In the genomic region with DNA sequence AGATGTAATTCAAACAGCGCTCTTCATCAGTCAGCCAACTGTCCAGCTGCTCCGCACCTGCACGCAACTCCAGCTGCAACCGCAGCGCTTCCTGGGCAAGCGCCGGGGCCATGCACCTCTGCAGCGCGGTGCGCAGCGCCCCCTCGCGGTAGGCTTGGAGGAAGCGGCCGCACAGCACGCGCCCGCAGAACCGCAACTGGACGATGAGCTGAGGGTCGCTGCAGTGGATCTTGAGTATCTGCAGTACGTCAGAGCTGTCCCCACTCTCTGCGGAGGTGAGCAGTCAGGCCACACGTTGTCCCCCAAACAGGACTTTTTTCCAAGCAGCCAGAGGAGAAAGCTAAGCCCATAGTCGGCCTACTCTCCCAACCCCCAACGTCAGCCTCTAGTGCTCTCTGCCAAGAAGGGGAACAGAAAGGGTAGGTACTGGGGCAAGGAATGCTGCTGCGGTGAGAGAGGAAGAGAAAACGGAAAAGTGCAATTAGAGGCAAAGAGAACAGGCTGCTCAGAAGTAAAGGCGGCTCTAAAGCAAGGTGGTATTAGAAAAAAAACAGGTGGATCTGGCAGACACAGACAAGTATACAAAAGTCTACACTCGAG, we compare ENCODE assay signal across 8 mouse cellular contexts. TPM values are rescaled to one million over a fixed set of nuclear protein-coding genes. Genes with fewer than 3 reads are reported as not detected.
DNase-seq lines count a peak whose midpoint lies in the region; ATAC-seq and TF ChIP-seq lines count a peak whose summit lies in the region.

No protein-coding gene starts in this region.

- peak; percentile 83 to 88 for DNase-seq in B cell, adult 2 months
- peak; percentile 85 for DNase-seq in adrenal gland, postnatal 25 days
- peak; percentile 88 for DNase-seq in liver, postnatal 0 days
- DNase-seq in stomach, postnatal 0 days (ENCODE audit: low spot score): peak; percentile 82

- H3K36me3 ChIP-seq in embryonic facial prominence, embryonic 12.5 days: no peaks in the 10 kb centered on the region
- no peaks in the 10 kb centered on the region for H3K36me3 ChIP-seq in heart, embryonic 11.5 days (ENCODE audit: control insufficient read depth, insufficient read depth, low read length)
- no peaks in the 10 kb centered on the region for H3K36me3 ChIP-seq in kidney, embryonic 14.5 days (ENCODE audit: control insufficient read depth, insufficient read depth, low read length)
- H3K36me3 ChIP-seq in liver, postnatal 0 days (replicated peaks; ENCODE audit: insufficient read depth, low read length): no peaks in the 10 kb centered on the region
- H3K36me3 ChIP-seq in neural tube, embryonic 12.5 days: no peaks in the 10 kb centered on the region
- H3K36me3 ChIP-seq in stomach, postnatal 0 days (ENCODE audit: control insufficient read depth, insufficient read depth, low read length): no peaks in the 10 kb centered on the region

- peak overlapping the region; percentile 34 for H3K4me3 ChIP-seq in embryonic facial prominence, embryonic 12.5 days
- H3K4me3 ChIP-seq in heart, embryonic 11.5 days (ENCODE audit: low read depth, low read length): peak overlapping the region; percentile 44
- H3K4me3 ChIP-seq in kidney, embryonic 14.5 days (ENCODE audit: low read length): peak overlapping the region; percentile 34
- H3K4me3 ChIP-seq in liver, postnatal 0 days (ENCODE audit: low read depth, low read length): peak overlapping the region; percentile 32
- H3K4me3 ChIP-seq in neural tube, embryonic 12.5 days: peak overlapping the region; percentile 33
- peak overlapping the region; percentile 31 for H3K4me3 ChIP-seq in stomach, postnatal 0 days (ENCODE audit: low read depth, low read length)

- WGBS in embryonic facial prominence, embryonic 12.5 days: 4% methylated on average over 30 of the region's 30 CpGs
- WGBS in heart, embryonic 11.5 days (ENCODE audit: insufficient replicate concordance): 4% methylated on average over 30 of the region's 30 CpGs
- 4% methylated on average over 30 of the region's 30 CpGs for WGBS in kidney, embryonic 14.5 days
- WGBS in liver, postnatal 0 days (ENCODE audit: insufficient replicate concordance): 2% methylated on average over 30 of the region's 30 CpGs
- 5% methylated on average over 30 of the region's 30 CpGs for WGBS in neural tube, embryonic 12.5 days
- 4% methylated on average over 30 of the region's 30 CpGs for WGBS in stomach, postnatal 0 days

- peak; percentile 22 for ATAC-seq in embryonic facial prominence, embryonic 12.5 days (ENCODE audit: insufficient number of reproducible peaks, insufficient read depth, low FRiP score, low TSS enrichment)
- peak; percentile 29; the same call in 1 of the 2 replicates for ATAC-seq in heart, embryonic 11.5 days (replicated peaks; ENCODE audit: insufficient number of reproducible peaks, low FRiP score, low TSS enrichment)
- ATAC-seq in kidney, embryonic 14.5 days (ENCODE audit: low FRiP score, low TSS enrichment): peak; percentile 41
- ATAC-seq in liver, postnatal 0 days: peak; percentile 51
- ATAC-seq in neural tube, embryonic 12.5 days (ENCODE audit: low FRiP score, low read depth): peak; percentile 63
- ATAC-seq in stomach, postnatal 0 days (ENCODE audit: low FRiP score, low TSS enrichment): peak; percentile 62

- H3K9me3 ChIP-seq in embryonic facial prominence, embryonic 12.5 days: no peaks in the 10 kb centered on the region
- H3K9me3 ChIP-seq in heart, embryonic 11.5 days (replicated peaks; ENCODE audit: control insufficient read depth, low read length): no peaks in the 10 kb centered on the region
- no peaks in the 10 kb centered on the region for H3K9me3 ChIP-seq in kidney, embryonic 14.5 days (ENCODE audit: control insufficient read depth, low read length)
- H3K9me3 ChIP-seq in liver, postnatal 0 days (ENCODE audit: low read length): no peaks in the 10 kb centered on the region
- no peaks in the 10 kb centered on the region; the same call in 1 of the 2 replicates for H3K9me3 ChIP-seq in neural tube, embryonic 12.5 days
- no peaks in the 10 kb centered on the region for H3K9me3 ChIP-seq in stomach, postnatal 0 days (ENCODE audit: control insufficient read depth, low read length)

- peaks cover 87% of the 10 kb centered on the region for H3K27me3 ChIP-seq in embryonic facial prominence, embryonic 12.5 days
- H3K27me3 ChIP-seq in heart, embryonic 11.5 days (ENCODE audit: control insufficient read depth, insufficient read depth, low read length): peaks cover 48% of the 10 kb centered on the region
- peaks cover 58% of the 10 kb centered on the region for H3K27me3 ChIP-seq in kidney, embryonic 14.5 days (ENCODE audit: control insufficient read depth, insufficient read depth, low read length)
- H3K27me3 ChIP-seq in liver, postnatal 0 days (ENCODE audit: insufficient read depth, low read length): peaks cover 14% of the 10 kb centered on the region
- peaks cover 88% of the 10 kb centered on the region for H3K27me3 ChIP-seq in neural tube, embryonic 12.5 days (replicated peaks)
- no peaks in the 10 kb centered on the region; the same call in 1 of the 2 replicates for H3K27me3 ChIP-seq in stomach, postnatal 0 days (ENCODE audit: control insufficient read depth, insufficient read depth, low read length)

- peak overlapping the region; percentile 69 for H3K4me2 ChIP-seq in embryonic facial prominence, embryonic 12.5 days (replicated peaks)
- H3K4me2 ChIP-seq in heart, embryonic 11.5 days: peak overlapping the region; percentile 88
- peak overlapping the region; percentile 57 for H3K4me2 ChIP-seq in kidney, embryonic 14.5 days (replicated peaks; ENCODE audit: low read depth, low read length)
- peak overlapping the region; percentile 78 for H3K4me2 ChIP-seq in liver, postnatal 0 days (ENCODE audit: low read depth, low read length)
- H3K4me2 ChIP-seq in neural tube, embryonic 12.5 days (replicated peaks): peak overlapping the region; percentile 73
- H3K4me2 ChIP-seq in stomach, postnatal 0 days (replicated peaks; ENCODE audit: low read depth): peak overlapping the region; percentile 62

- no peak overlapping the region for H3K27ac ChIP-seq in embryonic facial prominence, embryonic 12.5 days
- no peak overlapping the region for H3K27ac ChIP-seq in heart, embryonic 11.5 days (ENCODE audit: low read depth, low read length)
- H3K27ac ChIP-seq in kidney, embryonic 14.5 days (ENCODE audit: low read depth, low read length): no peak overlapping the region
- no peak overlapping the region for H3K27ac ChIP-seq in liver, postnatal 0 days (ENCODE audit: low read depth)
- H3K27ac ChIP-seq in neural tube, embryonic 12.5 days: no peak overlapping the region
- no peak overlapping the region for H3K27ac ChIP-seq in stomach, postnatal 0 days (replicated peaks)

- peaks cover 24% of the 10 kb centered on the region for H3K4me1 ChIP-seq in embryonic facial prominence, embryonic 12.5 days
- peaks cover 15% of the 10 kb centered on the region for H3K4me1 ChIP-seq in heart, embryonic 11.5 days (ENCODE audit: control insufficient read depth, insufficient read depth, low read length)
- H3K4me1 ChIP-seq in kidney, embryonic 14.5 days (ENCODE audit: control insufficient read depth, insufficient read depth, low read length): peaks cover 12% of the 10 kb centered on the region; the same call in 1 of the 2 replicates
- peaks cover 43% of the 10 kb centered on the region for H3K4me1 ChIP-seq in liver, postnatal 0 days (ENCODE audit: insufficient read depth)
- peaks cover 25% of the 10 kb centered on the region for H3K4me1 ChIP-seq in neural tube, embryonic 12.5 days
- peaks cover 10% of the 10 kb centered on the region; the same call in 1 of the 2 replicates for H3K4me1 ChIP-seq in stomach, postnatal 0 days (replicated peaks; ENCODE audit: control insufficient read depth, insufficient read depth)

- peak overlapping the region; percentile 42; the same call in 1 of the 2 replicates for H3K9ac ChIP-seq in embryonic facial prominence, embryonic 12.5 days
- H3K9ac ChIP-seq in heart, embryonic 11.5 days (ENCODE audit: low read depth, low read length): no peak overlapping the region; the same call in 1 of the 2 replicates
- peak overlapping the region; percentile 32; the same call in 1 of the 2 replicates for H3K9ac ChIP-seq in kidney, embryonic 14.5 days (ENCODE audit: low read depth, low read length)
- H3K9ac ChIP-seq in liver, postnatal 0 days (replicated peaks): no peak overlapping the region; the same call in 1 of the 2 replicates
- peak overlapping the region; percentile 47; the same call in 1 of the 2 replicates for H3K9ac ChIP-seq in neural tube, embryonic 12.5 days
- peak overlapping the region; percentile 18; the same call in 1 of the 2 replicates for H3K9ac ChIP-seq in stomach, postnatal 0 days (ENCODE audit: low read length)

- TF ChIP-seq EP300 in liver, postnatal 0 days (IDR thresholded peaks at IDR 0.05; ENCODE audit: low read depth): no peak
- no peak for TF ChIP-seq EP300 in stomach, postnatal 0 days (optimal IDR thresholded peaks at IDR 0.05)

- TF ChIP-seq CTCF in liver, postnatal 0 days (IDR thresholded peaks at IDR 0.05; ENCODE audit: low read depth): peak; percentile 100
- TF ChIP-seq CTCF in stomach, postnatal 0 days (IDR thresholded peaks at IDR 0.05; ENCODE audit: low read depth): peak; percentile 99

RNA-seq across cellular contexts. Expression of gene Tradd, which starts 4.6 kb away (rescaled TPM):
- 18.7 and 21.7 TPM in 2 replicates for total RNA-seq in adrenal gland, postnatal 25 days (2021)
- polyA plus RNA-seq in embryonic facial prominence, embryonic 12.5 days (2016; fragmentation: Nextera tagmentation; extraction: Ambion mirVana): 17.4 and 18.7 TPM in 2 replicates
- polyA plus RNA-seq in heart, embryonic 11.5 days (2014; fragmentation: Nextera tagmentation; extraction: Ambion mirVana): 14.3 and 17.0 TPM in 2 replicates
- 13.1 and 15.7 TPM in 2 replicates for polyA plus RNA-seq in kidney, embryonic 14.5 days (2014; fragmentation: Nextera tagmentation; extraction: Ambion mirVana)
- 14.3 and 15.1 TPM in 2 replicates for polyA plus RNA-seq in liver, postnatal 0 days (2015; fragmentation: Nextera tagmentation; extraction: Ambion mirVana)
- 18.7 and 21.2 TPM in 2 replicates for polyA plus RNA-seq in neural tube, embryonic 12.5 days (2016; fragmentation: Nextera tagmentation; extraction: Ambion mirVana)
- polyA plus RNA-seq in stomach, postnatal 0 days (2015; fragmentation: Nextera tagmentation; extraction: Ambion mirVana): 28.6 and 30.5 TPM in 2 replicates

RNA-seq across cellular contexts. Expression of gene Fbxl8, which starts 4.6 kb away (rescaled TPM):
- 3.7 and 4.5 TPM in 2 replicates for total RNA-seq in adrenal gland, postnatal 25 days (2021)
- polyA plus RNA-seq in embryonic facial prominence, embryonic 12.5 days (2016; fragmentation: Nextera tagmentation; extraction: Ambion mirVana): 1.2 and 1.4 TPM in 2 replicates
- 2.3 and 2.8 TPM in 2 replicates for polyA plus RNA-seq in heart, embryonic 11.5 days (2014; fragmentation: Nextera tagmentation; extraction: Ambion mirVana)
- 1.5 and 1.9 TPM in 2 replicates for polyA plus RNA-seq in kidney, embryonic 14.5 days (2014; fragmentation: Nextera tagmentation; extraction: Ambion mirVana)
- polyA plus RNA-seq in liver, postnatal 0 days (2015; fragmentation: Nextera tagmentation; extraction: Ambion mirVana): 0.95 and 1.2 TPM in 2 replicates
- 0.90 and 1.0 TPM in 2 replicates for polyA plus RNA-seq in neural tube, embryonic 12.5 days (2016; fragmentation: Nextera tagmentation; extraction: Ambion mirVana)
- polyA plus RNA-seq in stomach, postnatal 0 days (2015; fragmentation: Nextera tagmentation; extraction: Ambion mirVana): 3.5 and 3.7 TPM in 2 replicates

RNA-seq across cellular contexts. Expression of gene B3gnt9, which starts 4.9 kb away (rescaled TPM):
- 1.2 and 2.1 TPM in 2 replicates for total RNA-seq in adrenal gland, postnatal 25 days (2021)
- polyA plus RNA-seq in embryonic facial prominence, embryonic 12.5 days (2016; fragmentation: Nextera tagmentation; extraction: Ambion mirVana): 7.1 and 9.1 TPM in 2 replicates
- polyA plus RNA-seq in heart, embryonic 11.5 days (2014; fragmentation: Nextera tagmentation; extraction: Ambion mirVana): 8.6 and 10.0 TPM in 2 replicates
- polyA plus RNA-seq in kidney, embryonic 14.5 days (2014; fragmentation: Nextera tagmentation; extraction: Ambion mirVana): 6.9 and 7.3 TPM in 2 replicates
- 1.6 and 2.0 TPM in 2 replicates for polyA plus RNA-seq in liver, postnatal 0 days (2015; fragmentation: Nextera tagmentation; extraction: Ambion mirVana)
- polyA plus RNA-seq in neural tube, embryonic 12.5 days (2016; fragmentation: Nextera tagmentation; extraction: Ambion mirVana): 6.5 TPM in 2 replicates
- polyA plus RNA-seq in stomach, postnatal 0 days (2015; fragmentation: Nextera tagmentation; extraction: Ambion mirVana): 14.7 and 15.4 TPM in 2 replicates

RNA-seq across cellular contexts. Expression of gene Hsf4, which starts 9.8 kb away (rescaled TPM):
- 0.70 and 1.1 TPM in 2 replicates for total RNA-seq in adrenal gland, postnatal 25 days (2021)
- polyA plus RNA-seq in embryonic facial prominence, embryonic 12.5 days (2016; fragmentation: Nextera tagmentation; extraction: Ambion mirVana): 0.36 TPM in 1 of 2 replicates, not detected in the other
- polyA plus RNA-seq in heart, embryonic 11.5 days (2014; fragmentation: Nextera tagmentation; extraction: Ambion mirVana): not detected in 2 replicates
- not detected in 2 replicates for polyA plus RNA-seq in kidney, embryonic 14.5 days (2014; fragmentation: Nextera tagmentation; extraction: Ambion mirVana)
- polyA plus RNA-seq in liver, postnatal 0 days (2015; fragmentation: Nextera tagmentation; extraction: Ambion mirVana): not detected in 2 replicates
- 0.19 and 0.20 TPM in 2 replicates for polyA plus RNA-seq in neural tube, embryonic 12.5 days (2016; fragmentation: Nextera tagmentation; extraction: Ambion mirVana)
- 0.23 and 0.34 TPM in 2 replicates for polyA plus RNA-seq in stomach, postnatal 0 days (2015; fragmentation: Nextera tagmentation; extraction: Ambion mirVana)

RNA-seq across cellular contexts. Expression of gene Nol3, which starts 16.1 kb away (rescaled TPM):
- 4.4 and 4.7 TPM in 2 replicates for total RNA-seq in adrenal gland, postnatal 25 days (2021)
- polyA plus RNA-seq in embryonic facial prominence, embryonic 12.5 days (2016; fragmentation: Nextera tagmentation; extraction: Ambion mirVana): 2.1 and 2.4 TPM in 2 replicates
- polyA plus RNA-seq in heart, embryonic 11.5 days (2014; fragmentation: Nextera tagmentation; extraction: Ambion mirVana): 1.8 and 2.0 TPM in 2 replicates
- 0.85 and 1.1 TPM in 2 replicates for polyA plus RNA-seq in kidney, embryonic 14.5 days (2014; fragmentation: Nextera tagmentation; extraction: Ambion mirVana)
- 0.05 and 0.24 TPM in 2 replicates for polyA plus RNA-seq in liver, postnatal 0 days (2015; fragmentation: Nextera tagmentation; extraction: Ambion mirVana)
- 3.5 and 4.3 TPM in 2 replicates for polyA plus RNA-seq in neural tube, embryonic 12.5 days (2016; fragmentation: Nextera tagmentation; extraction: Ambion mirVana)
- 1.2 and 1.4 TPM in 2 replicates for polyA plus RNA-seq in stomach, postnatal 0 days (2015; fragmentation: Nextera tagmentation; extraction: Ambion mirVana)

Comparison
In these comparisons a context has a peak if more than half of its experiments do, and no peak if none do; other contexts are left out.
1. H3K9ac ChIP-seq: peak in embryonic facial prominence, embryonic 12.5 days (single experiment), kidney, embryonic 14.5 days (single experiment), neural tube, embryonic 12.5 days (single experiment) and stomach, postnatal 0 days (single experiment); none in heart, embryonic 11.5 days (single experiment) and liver, postnatal 0 days (single experiment).
2. Peak in every context shown above with its lines, with median percentiles within 50 percentile points of each other: DNase-seq, ATAC-seq, H3K4me2 ChIP-seq and H3K4me3 ChIP-seq.